Mouse (Mus musculus): ENCODE measurements around the gene Frem2. TPM values are rescaled to one million over a fixed set of nuclear protein-coding genes. Genes with fewer than 3 reads are reported as not detected.

The Frem2 gene
- total RNA-seq, 2 experiments from 2014 or later: 1.5 to 1.6 TPM

DNA sequence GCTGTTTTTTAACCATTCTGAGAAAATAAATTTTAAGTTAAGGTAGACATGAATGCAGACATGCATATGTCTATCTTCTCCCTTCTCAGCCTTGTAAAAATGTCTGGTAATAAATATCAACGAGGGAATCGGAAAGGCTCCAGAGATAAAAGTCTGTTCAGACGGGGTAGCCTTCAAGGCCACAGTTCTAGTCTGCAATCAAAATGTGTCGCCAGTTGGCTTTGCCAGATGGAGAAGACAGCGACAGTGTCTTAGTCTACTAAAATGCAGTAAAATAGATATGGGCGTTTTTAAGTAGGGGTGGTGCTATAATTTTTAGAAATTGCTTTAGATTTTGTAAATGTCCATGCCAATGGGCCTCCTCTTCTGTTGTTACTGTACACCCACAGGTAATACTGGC lies 191.8 kb downstream of the Frem2 start:
- no peak for DNase-seq

GRCm38 (mm10) chr3:53464146-53464698 lies 192.9 kb downstream of the Frem2 start:
- DNase-seq: no peak

Other genes starting within 250 kb of the Frem2 start
- gene Nhlrc3, start 194.0 kb downstream of the Frem2 start, total RNA-seq (2021): 1 to 10 TPM; 4.5 to 4.8 TPM
- 1 to 10 TPM; 5.8 to 7.4 TPM for gene Proser1, start 193.7 kb downstream of the Frem2 start, total RNA-seq (2021)
- not detected for gene Stoml3, start 168.7 kb downstream of the Frem2 start, total RNA-seq (2021)
- not detected for gene Gm10985, start 187.7 kb upstream of the Frem2 start, total RNA-seq (2021)
- gene Ufm1, start 206.5 kb upstream of the Frem2 start, total RNA-seq (2021): 10 to 100 TPM; 47.5 to 55.7 TPM

Data from heart, adult 18-20 months (tissue).